Mouse (Mus musculus) embryonic fibroblast, embryonic 13.5 days (primary cell): Measurements from ENCODE around the gene Acot6.

Source experiments
- CTCF ChIP-seq: IDR thresholded peaks from 2 replicates; pipeline ENCODE4 v1.5.1; 2011; ENCODE audit warnings: mild to moderate bottlenecking, control low read depth, low read length, moderate library complexity, borderline replicate concordance; ENCODE audit not compliant: insufficient read depth
- POLR2A ChIP-seq: IDR thresholded peaks from 2 replicates; pipeline ENCODE4 v1.6.1; 2011; ENCODE audit warnings: low read depth, mild to moderate bottlenecking, control low read depth, low read length, moderate library complexity

DNA sequence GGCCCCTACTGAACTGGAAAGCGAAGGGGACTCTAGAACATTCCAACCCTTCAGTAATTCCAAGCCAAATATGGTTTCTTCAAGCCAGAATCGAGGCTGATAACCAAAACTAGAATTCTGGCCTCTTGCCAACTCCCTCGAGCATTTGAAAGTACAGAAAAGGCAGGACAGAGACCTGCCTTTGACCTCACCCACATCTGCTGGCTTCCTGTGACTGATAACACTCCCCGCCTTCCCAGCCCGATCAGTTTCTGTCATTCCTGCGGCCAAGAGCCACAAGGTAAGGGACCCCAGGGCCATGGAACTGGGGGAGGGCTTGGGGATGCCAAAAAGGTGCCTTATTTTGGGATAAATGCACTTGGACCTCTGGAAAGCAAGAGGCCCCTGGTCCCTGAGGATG is 50.5 kb downstream of the Acot6 start:
- no peak for TF ChIP-seq CTCF
- TF ChIP-seq POLR2A = no peak
